Mouse (Mus musculus) liver, adult 2 months (tissue): ENCODE results near the gene Gstp3.

Experiments used
- CTCF ChIP-seq: fragments of 200-500 bp; IDR thresholded peaks from 2 replicates; pipeline ENCODE4 v1.5.1; 2011; ENCODE audit warnings: low read depth, low read length, control low read depth
- POLR2A ChIP-seq: fragments of 200-500 bp; IDR thresholded peaks from 2 replicates; pipeline ENCODE4 v1.6.1; 2011; ENCODE audit warnings: low read length, control low read depth; ENCODE audit not compliant: insufficient read depth; ENCODE audit errors: extremely low read depth

DNA sequence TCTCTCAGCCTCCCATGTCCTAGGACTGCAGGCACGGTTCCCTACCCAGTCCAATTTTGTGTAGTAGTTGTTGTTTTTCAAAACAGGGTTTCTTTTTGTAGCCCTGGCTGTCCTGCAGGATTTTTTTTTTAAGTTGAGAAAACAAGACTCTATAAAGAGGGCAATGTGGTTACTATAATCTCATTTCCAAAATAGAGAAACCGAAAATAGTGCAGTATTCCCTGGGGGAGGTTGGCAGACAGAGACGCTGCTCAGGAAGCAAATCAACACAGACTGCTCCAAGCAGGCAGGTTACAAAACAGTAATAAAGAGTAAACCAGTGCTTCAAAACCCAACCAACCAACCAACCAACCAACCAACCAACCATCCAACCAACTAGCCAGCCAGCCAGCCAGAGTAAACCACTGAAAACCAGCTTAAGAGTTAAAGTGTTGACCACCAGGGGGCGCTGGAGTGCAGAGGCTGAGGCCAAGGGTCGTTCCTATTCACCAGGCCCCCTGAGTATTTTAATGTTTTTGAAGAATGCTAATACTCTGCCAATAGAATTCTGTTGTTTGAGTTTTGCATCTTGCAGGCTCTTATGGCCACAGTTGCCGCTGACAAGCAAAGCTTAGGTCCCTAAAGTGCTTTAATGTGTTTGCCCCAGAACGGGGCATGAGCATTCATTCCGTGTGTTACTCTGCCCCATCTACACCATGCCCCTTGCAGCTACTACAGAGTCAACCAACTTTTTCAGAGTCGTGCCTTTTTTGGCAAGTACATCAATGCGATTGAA lies 7.4 kb downstream of the Gstp3 start:
- TF ChIP-seq POLR2A = no peak
- peak; percentile 83 for TF ChIP-seq CTCF
